Mouse (Mus musculus) stomach, postnatal 0 days (tissue): ENCODE data around the gene 3110009E18Rik. TPM values are rescaled to one million over a fixed set of nuclear protein-coding genes. Genes with fewer than 3 reads are reported as not detected.

Experiments used
- ATAC-seq: fragments of 200-750 bp; cut with Nextera tagmentation; 2 replicates; pipeline ENCODE4 v1.8.0; 2017; ENCODE audit not compliant: low FRiP score, low TSS enrichment
- DNase-seq: peaks from one replicate; pipeline ENCODE4 v3.0.0-alpha.2; 2016; ENCODE audit warnings: low spot score
- H3K27ac ChIP-seq: fragments of 300-500 bp; sonication (generic); replicated peaks from 2 replicates; pipeline ENCODE4 v1.5.1; 2014; ENCODE audit warnings: mild to moderate bottlenecking, control low read depth
- H3K27me3 ChIP-seq: fragments of 300-500 bp; sonication (generic); 2 replicates; pipeline ENCODE4 v1.6.1; 2014; ENCODE audit warnings: low read length; ENCODE audit not compliant: control insufficient read depth, insufficient read depth
- H3K36me3 ChIP-seq: fragments of 300-500 bp; sonication (generic); 2 replicates; pipeline ENCODE4 v1.6.1; 2014; ENCODE audit warnings: low read length, mixed read lengths; ENCODE audit not compliant: control insufficient read depth, insufficient read depth
- H3K4me1 ChIP-seq: fragments of 300-500 bp; sonication (generic); replicated peaks from 2 replicates; pipeline ENCODE4 v1.6.1; 2014; ENCODE audit warnings: antibody characterized with exemption; ENCODE audit not compliant: control insufficient read depth, insufficient read depth
- H3K4me2 ChIP-seq: fragments of 300-500 bp; sonication (generic); replicated peaks from 2 replicates; pipeline ENCODE4 v1.6.1; 2014; ENCODE audit warnings: low read depth, mild to moderate bottlenecking, control low read depth, moderate library complexity
- H3K4me3 ChIP-seq: fragments of 300-500 bp; sonication (generic); 2 replicates; pipeline ENCODE4 v1.5.1; 2014; ENCODE audit warnings: low read depth, low read length, control low read depth
- H3K9ac ChIP-seq: fragments of 300-500 bp; sonication (generic); 2 replicates; pipeline ENCODE4 v1.6.1; 2014; ENCODE audit warnings: mild to moderate bottlenecking, low read length, control low read depth, mixed read lengths
- H3K9me3 ChIP-seq: fragments of 300-500 bp; sonication (generic); 2 replicates; pipeline ENCODE4 v1.6.1; 2016; ENCODE audit warnings: low read length; ENCODE audit not compliant: control insufficient read depth
- CTCF ChIP-seq: IDR thresholded peaks from 2 replicates; pipeline ENCODE4 v1.5.1; 2016; ENCODE audit warnings: antibody characterized with exemption, low read depth, mild to moderate bottlenecking, moderate library complexity
- EP300 ChIP-seq: optimal IDR thresholded peaks from 2 replicates; pipeline ENCODE3; 2016; ENCODE audit warnings: antibody characterized with exemption
- WGBS: fragments of 180-500 bp; shearing (Covaris S2); extraction: QIAGEN DNeasy Blood & Tissue Kit; methylation state at CpG from one replicate; pipeline ENCODE4 v1.1.7; 2014; 5-methylcytosine and 5-hydroxymethylcytosine counted together
- polyA plus RNA-seq: library from polyadenylated mRNA; unstranded; fragments of >200 nt; fragmentation: Nextera tagmentation; extraction: Ambion mirVana; gene quantifications from 2 replicates; pipeline ENCODE4 v1.2.1, GENCODE M21; 2015

The 3110009E18Rik gene
- 10.1 and 11.9 TPM in 2 replicates for polyA plus RNA-seq

- Histone ChIP-seq H3K9me3 (no peaks in the 10 kb centered on the region), H3K36me3 (no peaks in the 10 kb centered on the region; the same call in 1 of the 2 replicates), H3K27ac (peak within 1 kb of the TSS; percentile 96), H3K27me3 (no peaks in the 10 kb centered on the region), H3K4me1 (peaks cover 5% of the 10 kb centered on the region; the same call in 1 of the 2 replicates), H3K4me3 (peak within 1 kb of the TSS; percentile 53), H3K9ac (peak within 1 kb of the TSS; percentile 74), H3K4me2 (peak within 1 kb of the TSS; percentile 75)
- ATAC-seq, result peak; percentile 94
- peak; percentile 44 for TF ChIP-seq CTCF
- no peak for TF ChIP-seq EP300
- under 1% methylated on average over 52 of the region's 52 CpGs for WGBS
- peak; percentile 98 for DNase-seq
These were observed at the start of gene 3110009E18Rik, which contains the start of gene Dbi for GRCm38 (mm10) chr1:120120969-120121811. 3110009E18Rik (plus strand) TSS chr1:120121187. Dbi (minus strand) TSS chr1:120121078.

GRCm38 (mm10) chr1:120072900-120073299, 48.1 kb upstream of the 3110009E18Rik start:
- H3K4me3 ChIP-seq, result peak overlapping the region; percentile 28
- 7% methylated on average over 16 of the region's 16 CpGs for WGBS
- H3K9me3 ChIP-seq, result no peaks in the 10 kb centered on the region
- H3K4me2 ChIP-seq, result peak overlapping the region; percentile 69
- H3K36me3 ChIP-seq, result no peaks in the 10 kb centered on the region
- TF ChIP-seq EP300, result no peak
- no peak for TF ChIP-seq CTCF
- no peak overlapping the region for H3K9ac ChIP-seq
- ATAC-seq, result no peak
- no peak overlapping the region for H3K27ac ChIP-seq
- no peaks in the 10 kb centered on the region for H3K27me3 ChIP-seq
- H3K4me1 ChIP-seq, result peaks cover 5% of the 10 kb centered on the region; the same call in 1 of the 2 replicates
- peak; percentile 35 for DNase-seq

GRCm38 (mm10) chr1:120073519-120074306, 47.3 kb upstream of the 3110009E18Rik start, which contains the start of gene Tmem37:
Tmem37 (minus strand) TSS chr1:120074074.
- ATAC-seq, result peak; percentile 75
- WGBS, result 5% methylated on average over 35 of the region's 40 CpGs
- Histone ChIP-seq H3K9me3 (no peaks in the 10 kb centered on the region), H3K9ac (peak within 1 kb of the TSS; percentile 31; the same call in 1 of the 2 replicates), H3K27me3 (no peaks in the 10 kb centered on the region), H3K36me3 (no peaks in the 10 kb centered on the region), H3K4me2 (peak within 1 kb of the TSS; percentile 69), H3K4me3 (peak within 1 kb of the TSS; percentile 28), H3K4me1 (peaks cover 5% of the 10 kb centered on the region; the same call in 1 of the 2 replicates), H3K27ac (peak within 1 kb of the TSS; percentile 49; the same call in 1 of the 2 replicates)
- peak; percentile 79 for DNase-seq
- TF ChIP-seq CTCF (peak; percentile 5; the same call in 1 of the 2 replicates), EP300 (no peak)

- H3K4me3 ChIP-seq, result no peak overlapping the region
- ATAC-seq (0 out of 2 replicates have a peak, but pooled peaks have one; percentile 9), DNase-seq (no peak)
- no peaks in the 10 kb centered on the region for H3K36me3 ChIP-seq
- peaks cover 5% of the 10 kb centered on the region; the same call in 1 of the 2 replicates for H3K4me1 ChIP-seq
- 30% methylated on average over 4 of the region's 4 CpGs for WGBS
- no peak overlapping the region for H3K27ac ChIP-seq
- no peak for TF ChIP-seq EP300
- TF ChIP-seq CTCF, result no peak
- H3K27me3 ChIP-seq, result no peaks in the 10 kb centered on the region
- H3K9me3 ChIP-seq, result no peaks in the 10 kb centered on the region
- H3K4me2 ChIP-seq, result peak overlapping the region; percentile 69; the same call in 1 of the 2 replicates
- H3K9ac ChIP-seq, result no peak overlapping the region
These were observed 46.7 kb upstream of the 3110009E18Rik start for GRCm38 (mm10) chr1:120074307-120074702.

GRCm38 (mm10) chr1:120074931-120075330, 46.1 kb upstream of the 3110009E18Rik start:
- H3K9ac ChIP-seq, result no peak overlapping the region
- WGBS, result 76% methylated on average over 4 of the region's 4 CpGs
- DNase-seq (no peak), ATAC-seq (no peak)
- H3K27ac ChIP-seq, result peak overlapping the region; percentile 49; the same call in 1 of the 2 replicates
- H3K27me3 ChIP-seq, result no peaks in the 10 kb centered on the region
- peaks cover 5% of the 10 kb centered on the region; the same call in 1 of the 2 replicates for H3K4me1 ChIP-seq
- TF ChIP-seq CTCF, result no peak
- TF ChIP-seq EP300, result no peak
- no peaks in the 10 kb centered on the region for H3K36me3 ChIP-seq
- H3K9me3 ChIP-seq, result no peaks in the 10 kb centered on the region
- H3K4me2 ChIP-seq, result no peak overlapping the region
- no peak overlapping the region for H3K4me3 ChIP-seq
